Mouse (Mus musculus) activated CD4-positive, CD25-positive, alpha-beta regulatory T cell, adult 4 months (primary cell): ENCODE data around the gene Cygb. TPM values are rescaled to one million over a fixed set of nuclear protein-coding genes. Genes with fewer than 3 reads are reported as not detected.
A peak's percentile ranks its signal among the peaks of the same experiment; 100 is the strongest.

Experiments used
- ATAC-seq: one replicate; pipeline ENCODE4 v1.8.0; 2017
- polyA plus RNA-seq, 2 experiments: library from polyadenylated mRNA; unstranded; fragments of 100-300 nt; shearing (Covaris generic); gene quantifications; one replicate each; pipeline ENCODE4 v1.2.1; 2017

Gene Cygb
- polyA plus RNA-seq, 2 experiments from 2014 or later = not detected

- no peak for ATAC-seq
These were observed 21.2 kb downstream of the Cygb start for GRCm38 (mm10) chr11:116632962-116633361.

GRCm38 (mm10) chr11:116630171-116630965 is 23.7 kb downstream of the Cygb start:
- ATAC-seq = no peak

- ATAC-seq = no peak
These were observed 24.6 kb downstream of the Cygb start for GRCm38 (mm10) chr11:116629472-116629871.

- ATAC-seq = peak; percentile 34
These were observed 25.4 kb downstream of the Cygb start for GRCm38 (mm10) chr11:116628712-116629111.

- ATAC-seq = no peak
These were observed 26.8 kb downstream of the Cygb start for GRCm38 (mm10) chr11:116627072-116628020.

- no peak for ATAC-seq
These were observed 27.6 kb downstream of the Cygb start, which contains the start of gene Rhbdf2 for GRCm38 (mm10) chr11:116626299-116627071. Rhbdf2 (minus strand) TSS chr11:116627019.

GRCm38 (mm10) chr11:116625081-116626000 is 28.8 kb downstream of the Cygb start:
- ATAC-seq = no peak

GRCm38 (mm10) chr11:116624131-116624832 is 29.8 kb downstream of the Cygb start:
- ATAC-seq = peak; percentile 73

- peak; percentile 7 for ATAC-seq
These were observed 30.6 kb downstream of the Cygb start for GRCm38 (mm10) chr11:116623281-116624124.

GRCm38 (mm10) chr11:116621258-116621704 is 32.8 kb downstream of the Cygb start:
- ATAC-seq = no peak

- no peak for ATAC-seq
These were observed 33.4 kb downstream of the Cygb start for GRCm38 (mm10) chr11:116620559-116621253.

GRCm38 (mm10) chr11:116620073-116620472 is 34.0 kb downstream of the Cygb start:
- no peak for ATAC-seq

GRCm38 (mm10) chr11:116619561-116619960 is 34.6 kb downstream of the Cygb start:
- no peak for ATAC-seq

GRCm38 (mm10) chr11:116619156-116619555 is 35.0 kb downstream of the Cygb start:
- ATAC-seq = no peak

GRCm38 (mm10) chr11:116618666-116619065 is 35.4 kb downstream of the Cygb start:
- no peak for ATAC-seq

GRCm38 (mm10) chr11:116617641-116618040 is 36.5 kb downstream of the Cygb start:
- ATAC-seq = no peak

- ATAC-seq = peak; percentile 31
These were observed 37.5 kb downstream of the Cygb start for GRCm38 (mm10) chr11:116616438-116617118.

GRCm38 (mm10) chr11:116615735-116616437 is 38.2 kb downstream of the Cygb start:
- ATAC-seq = peak; percentile 66
